In the genomic region with DNA sequence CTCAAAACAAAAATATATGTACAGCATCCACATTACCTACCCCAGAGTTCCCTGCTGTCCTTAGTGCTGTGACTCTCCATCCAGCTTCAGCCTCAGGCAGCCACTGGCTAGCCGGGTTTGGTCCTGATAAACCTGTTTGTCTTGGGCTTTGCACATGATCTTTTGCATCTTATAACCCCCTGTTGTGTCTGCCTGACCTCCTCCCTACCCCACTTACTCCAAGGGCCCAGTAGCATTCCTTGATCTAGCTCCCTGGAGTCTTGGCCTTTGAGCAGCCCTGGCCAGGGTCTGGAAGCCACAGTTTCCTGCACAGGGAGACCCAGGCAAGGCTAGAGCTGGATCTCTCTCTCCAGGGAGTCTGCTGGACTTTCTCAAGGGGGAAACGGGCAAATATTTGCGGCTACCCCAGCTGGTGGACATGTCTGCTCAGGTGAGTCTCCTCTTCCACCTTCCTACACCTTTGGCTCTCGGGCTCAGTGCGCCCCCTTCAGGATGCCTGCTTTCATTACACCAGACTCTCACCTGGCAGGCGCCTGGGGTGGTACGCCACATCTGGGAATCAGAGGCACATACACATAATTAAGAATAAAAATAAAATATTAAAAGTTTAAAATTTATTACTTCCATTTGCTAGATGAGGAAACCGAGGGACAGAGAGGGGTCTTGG, we compare ENCODE assay signal across 8 mouse cellular contexts. TPM values are rescaled to one million over a fixed set of nuclear protein-coding genes. Genes with fewer than 3 reads are reported as not detected.
DNase-seq lines count a peak whose midpoint lies in the region; ATAC-seq and TF ChIP-seq lines count a peak whose summit lies in the region.
"Had no signal": no experiment of that assay in that cellular context is flagged by ENCODE, and none has a peak within 500 bp of the region (broad histone marks: within the 10 kb centered on the region; RNA-seq: fewer than 3 reads in every experiment).

No protein-coding gene starts in this region.

- TF ChIP-seq POLR2A in liver, adult 2 months (IDR thresholded peaks at IDR 0.05; ENCODE audit: extremely low read depth, insufficient read depth, low read length): no peak
- TF ChIP-seq POLR2A in cortical plate, adult 2 months (IDR thresholded peaks at IDR 0.05; ENCODE audit: extremely low read depth, insufficient read depth, low read length): no peak
- TF ChIP-seq POLR2A in spleen, adult 2 months (IDR thresholded peaks at IDR 0.05; ENCODE audit: low read depth, low read length): no peak

- no peak overlapping the region for H3K27ac ChIP-seq in liver, adult 2 months (replicated peaks; ENCODE audit: insufficient read depth, low read depth, low read length)
- H3K27ac ChIP-seq in liver, embryonic 12.5 days: no peak overlapping the region
- no peak overlapping the region for H3K27ac ChIP-seq in cortical plate, adult 2 months (ENCODE audit: insufficient read depth, low read length)
- H3K27ac ChIP-seq in spleen, adult 2 months (ENCODE audit: insufficient read depth, low read length): no peak overlapping the region
- H3K27ac ChIP-seq: lung, embryonic 15.5 days had no signal

- 69% methylated on average over 8 of the region's 8 CpGs for WGBS in liver, adult 2 months
- WGBS in liver, embryonic 12.5 days (ENCODE audit: insufficient replicate concordance): 60% methylated on average over 8 of the region's 8 CpGs
- WGBS in spleen, adult 2 months: 79% methylated on average over 8 of the region's 8 CpGs

- no peaks in the 10 kb centered on the region for H3K4me1 ChIP-seq in liver, adult 2 months (ENCODE audit: control insufficient read depth, insufficient read depth, low read length)
- peaks cover 14% of the 10 kb centered on the region for H3K4me1 ChIP-seq in liver, embryonic 12.5 days
- H3K4me1 ChIP-seq in G1E (ENCODE audit: insufficient read depth, low read depth, low read length): no peaks in the 10 kb centered on the region
- peaks cover under 1% of the 10 kb centered on the region; the same call in 1 of the 2 replicates for H3K4me1 ChIP-seq in cortical plate, adult 2 months (ENCODE audit: control insufficient read depth, insufficient read depth, low read length)
- no peaks in the 10 kb centered on the region for H3K4me1 ChIP-seq in spleen, adult 2 months (ENCODE audit: control insufficient read depth, insufficient read depth, insufficient read length)

- no peak overlapping the region for H3K4me2 ChIP-seq in liver, embryonic 12.5 days
- H3K4me2 ChIP-seq: lung, embryonic 15.5 days had no signal

- H3K9ac ChIP-seq in liver, adult 2 months (ENCODE audit: low read depth, low read length): no peak overlapping the region
- no peak overlapping the region for H3K9ac ChIP-seq in liver, embryonic 12.5 days
- H3K9ac ChIP-seq: lung, embryonic 15.5 days had no signal

- TF ChIP-seq CTCF in liver, adult 2 months (IDR thresholded peaks at IDR 0.05; ENCODE audit: low read depth, low read length): peak; percentile 77
- peak; percentile 6; the same call in 1 of the 2 replicates for TF ChIP-seq CTCF in G1E (IDR thresholded peaks at IDR 0.05; ENCODE audit: low read depth, low read length)
- TF ChIP-seq CTCF in cortical plate, adult 2 months (IDR thresholded peaks at IDR 0.05; ENCODE audit: extremely low read depth, insufficient read depth, low read length): peak; percentile 65
- TF ChIP-seq CTCF in spleen, adult 2 months (IDR thresholded peaks at IDR 0.05; ENCODE audit: extremely low read depth, insufficient read depth, insufficient read length, insufficient replicate concordance): peak; percentile 67; the same call in 1 of the 2 replicates

- DNase-seq in liver, adult 2 months (ENCODE audit: extremely low read depth, low read depth, low spot score): no peak
- peak; percentile 40 for DNase-seq in G1E (ENCODE audit: low spot score)
- DNase-seq in spleen, adult 2 months (ENCODE audit: low read depth in 1 of 2, low spot score in 2 of 2): peak in 1 of 2 experiments; percentile 31
- no peak for DNase-seq in adrenal gland, postnatal 25 days
- no peak for DNase-seq in layer of hippocampus, postnatal 14 days (ENCODE audit: low spot score in 2 of 2)

- H3K36me3 ChIP-seq in liver, adult 2 months (ENCODE audit: control insufficient read depth, insufficient read depth, low read length): no peaks in the 10 kb centered on the region
- peaks cover 25% of the 10 kb centered on the region for H3K36me3 ChIP-seq in liver, embryonic 12.5 days
- no peaks in the 10 kb centered on the region for H3K36me3 ChIP-seq in G1E (replicated peaks)
- no peaks in the 10 kb centered on the region for H3K36me3 ChIP-seq in spleen, adult 2 months (ENCODE audit: control insufficient read depth, insufficient read depth, low read length)

- no peaks in the 10 kb centered on the region for H3K9me3 ChIP-seq in liver, embryonic 12.5 days (replicated peaks)
- no peaks in the 10 kb centered on the region for H3K9me3 ChIP-seq in G1E (replicated peaks)
- H3K9me3 ChIP-seq: lung, embryonic 15.5 days had no signal

- ATAC-seq in liver, embryonic 12.5 days: no peak
- ATAC-seq in G1E (ENCODE audit: extremely low read depth, insufficient number of reproducible peaks, low FRiP score, poor library complexity, severe bottlenecking): no peak

- no peaks in the 10 kb centered on the region for H3K79me2 ChIP-seq in liver, adult 2 months (ENCODE audit: control insufficient read depth, insufficient read depth, low read length)

- no peaks in the 10 kb centered on the region for H3K27me3 ChIP-seq in liver, adult 2 months (ENCODE audit: control insufficient read depth, insufficient read depth, low read length)
- H3K27me3 ChIP-seq in liver, embryonic 12.5 days (replicated peaks): no peaks in the 10 kb centered on the region
- H3K27me3 ChIP-seq in G1E (ENCODE audit: insufficient read depth, low read length): peaks cover 66% of the 10 kb centered on the region
- no peaks in the 10 kb centered on the region for H3K27me3 ChIP-seq in spleen, adult 2 months (ENCODE audit: control insufficient read depth, insufficient read depth, low read length)
- H3K27me3 ChIP-seq: lung, embryonic 15.5 days had no signal

- H3K4me3 ChIP-seq in liver, adult 2 months (ENCODE audit: insufficient read depth, low read depth, low read length): no peak overlapping the region
- no peak overlapping the region for H3K4me3 ChIP-seq in liver, embryonic 12.5 days
- no peak overlapping the region for H3K4me3 ChIP-seq in G1E (ENCODE audit: low read depth, low read length)
- H3K4me3 ChIP-seq in cortical plate, adult 2 months (ENCODE audit: insufficient read depth, low read length): no peak overlapping the region
- no peak overlapping the region for H3K4me3 ChIP-seq in spleen, adult 2 months (ENCODE audit: extremely low read depth, insufficient read depth, insufficient read length)
- H3K4me3 ChIP-seq: lung, embryonic 15.5 days had no signal

RNA-seq across cellular contexts. Expression of a gene that starts 50.0 kb away (rescaled TPM):
- total RNA-seq in liver, adult 2 months (2014; rRNA removed): 1.3 and 1.7 TPM in 2 replicates
- 3.2 and 5.6 TPM in 2 replicates for polyA plus RNA-seq in liver, adult 2 months (2012; rRNA removed)
- 4.5 TPM in 2 replicates for polyA plus RNA-seq in liver, embryonic 12.5 days (2016; fragmentation: Nextera tagmentation; extraction: Ambion mirVana)
- not detected in 2 replicates for total RNA-seq in G1E (2014; fragmentation: Nextera tagmentation)
- total RNA-seq in G1E (2017): 0.49 and 0.58 TPM in 2 replicates
- polyA plus RNA-seq in G1E (2012): 0.22 and 0.28 TPM in 2 replicates
- polyA plus RNA-seq in cortical plate, adult 2 months (2012; rRNA removed): 83.8 and 95.0 TPM in 2 replicates
- polyA plus RNA-seq in spleen, adult 2 months (2012; rRNA removed): 14.6 and 14.9 TPM in 2 replicates
- total RNA-seq in adrenal gland, postnatal 25 days (2021): 18.1 and 19.4 TPM in 2 replicates
- 100 to 1,000 TPM; 117 to 118 TPM for total RNA-seq in layer of hippocampus, postnatal 14 days (2021)

Comparison
In these comparisons a context has a peak if more than half of its experiments do, and no peak if none do; other contexts are left out.
1. CTCF ChIP-seq: peak in every context shown above with its lines; median percentile 77 in liver, adult 2 months; 67 in spleen, adult 2 months; 65 in cortical plate, adult 2 months; 6 in G1E.